Mouse (Mus musculus) limb, embryonic 10.5 days (tissue): ENCODE results near the gene Golga1. TPM values are rescaled to one million over a fixed set of nuclear protein-coding genes. Genes with fewer than 3 reads are reported as not detected.

ENCODE experiments used
- polyA plus RNA-seq: library from polyadenylated mRNA; unstranded; fragments of >200 nt; fragmentation: Nextera tagmentation; extraction: Ambion mirVana; gene quantifications from 2 replicates; pipeline ENCODE4 v1.2.1, GENCODE M21; 2016

Golga1 gene
- polyA plus RNA-seq, 1 experiment from 2014 or later, result 22.0 TPM

Other genes with a start within 250 kb of the Golga1 start
- 1.9 and 4.8 TPM in 2 replicates for gene Nr6a1, start 137.9 kb downstream of the Golga1 start, polyA plus RNA-seq
- gene Olfml2a, start 133.6 kb downstream of the Golga1 start, polyA plus RNA-seq, result 1.6 and 2.7 TPM in 2 replicates
- 1.3 and 1.6 TPM in 2 replicates for gene Wdr38, start 68.1 kb downstream of the Golga1 start, polyA plus RNA-seq
- gene Arpc5l, start 60.2 kb downstream of the Golga1 start, polyA plus RNA-seq, result 116 and 129 TPM in 2 replicates
- gene Rpl35, start 59.9 kb downstream of the Golga1 start, polyA plus RNA-seq, result 939 and 1,103 TPM in 2 replicates
- gene Scai, start 125.2 kb upstream of the Golga1 start, polyA plus RNA-seq, result 11.0 and 14.3 TPM in 2 replicates
- 65.1 and 70.7 TPM in 2 replicates for gene Ppp6c, start 160.9 kb upstream of the Golga1 start, polyA plus RNA-seq